Mouse (Mus musculus) cortical plate, adult 2 months (tissue): ENCODE data around the gene Axdnd1.

ENCODE experiments used
- CTCF ChIP-seq: fragments of 200-500 bp; IDR thresholded peaks from 2 replicates; pipeline ENCODE4 v1.5.1; 2011; ENCODE audit warnings: mild to moderate bottlenecking, control low read depth, low read length; ENCODE audit not compliant: insufficient read depth; ENCODE audit errors: extremely low read depth
- POLR2A ChIP-seq: fragments of 200-500 bp; IDR thresholded peaks from 2 replicates; pipeline ENCODE4 v1.6.1; 2011; ENCODE audit warnings: mild to moderate bottlenecking, low read length, control low read depth; ENCODE audit not compliant: insufficient read depth; ENCODE audit errors: extremely low read depth

DNA sequence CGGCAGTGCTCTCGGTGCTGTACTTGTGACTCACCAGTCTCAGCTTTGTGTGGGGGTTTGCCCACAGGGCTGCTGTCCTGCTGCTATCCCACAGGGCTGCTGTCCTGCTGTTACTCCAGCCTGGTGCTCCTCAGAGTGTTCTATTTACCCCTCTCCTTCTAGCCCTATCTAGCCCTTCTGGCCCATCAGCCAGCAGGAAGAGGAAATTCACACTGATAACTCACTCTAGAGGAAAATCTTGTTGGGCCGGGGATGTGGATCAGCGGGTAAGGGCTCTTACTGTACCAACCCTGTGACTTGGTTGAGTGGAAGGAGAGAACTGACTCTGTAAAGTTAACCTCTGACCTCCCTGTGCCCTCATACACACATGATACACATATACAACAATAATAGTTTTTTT, 27.8 kb downstream of the Axdnd1 start:
- TF ChIP-seq CTCF (no peak), POLR2A (no peak)
